Mouse (Mus musculus) heart, postnatal 4 days (tissue): ENCODE data around the gene Sult2a8. TPM values are rescaled to one million over a fixed set of nuclear protein-coding genes. Genes with fewer than 3 reads are reported as not detected.
"Not testable (repeated sequence)": the region's sequence is repeated elsewhere in the genome, so short reads cannot be mapped to it uniquely, and the experiment has no call there.

Experiments used
- DNase-seq: peaks from one replicate; pipeline ENCODE4 v3.0.0; 2021
- total RNA-seq, 2 experiments: library from RNA; stranded (reverse); gene quantifications; 2 replicates each; pipeline ENCODE4 v1.2.3; 2021

Sult2a8 gene
- not detected for total RNA-seq

- no peak for DNase-seq
These were observed at the start of gene Sult2a8 for GRCm38 (mm10) chr7:14446534-14446933. Gene Sult2a8 (minus strand): TSS chr7:14446769.

GRCm38 (mm10) chr7:14494130-14494529 is 47.6 kb upstream of the Sult2a8 start, which contains the start of gene Sult2a7:
Gene Sult2a7 (minus strand): TSS chr7:14494230.
- DNase-seq: no peak

GRCm38 (mm10) chr7:14492886-14493285 is 46.3 kb upstream of the Sult2a8 start:
- DNase-seq: no peak

GRCm38 (mm10) chr7:14439581-14439980 is 7.0 kb downstream of the Sult2a8 start:
- DNase-seq: no peak

- DNase-seq: no peak
These were observed 8.1 kb downstream of the Sult2a8 start for GRCm38 (mm10) chr7:14438484-14438883.

GRCm38 (mm10) chr7:14438029-14438428 is 8.5 kb downstream of the Sult2a8 start:
- DNase-seq: no peak

GRCm38 (mm10) chr7:14399363-14399762 is 47.2 kb downstream of the Sult2a8 start:
- DNase-seq: not testable (repeated sequence)

GRCm38 (mm10) chr7:14396462-14396861 is 50.1 kb downstream of the Sult2a8 start:
- DNase-seq: no peak

Other genes starting within 250 kb of the Sult2a8 start
- gene Sult2a6, start 191.9 kb downstream of the Sult2a8 start, total RNA-seq: not detected
- not detected for gene Obox8, start 113.2 kb downstream of the Sult2a8 start, total RNA-seq
- gene Sult2a7, start 47.5 kb upstream of the Sult2a8 start, total RNA-seq: not detected
- under 1 TPM; 0.23 to 0.26 TPM for gene Vmn1r90, start 116.7 kb upstream of the Sult2a8 start, total RNA-seq
- not detected for gene Obox7, start 212.7 kb upstream of the Sult2a8 start, total RNA-seq